Mouse (Mus musculus): ENCODE results near the gene Dmc1. TPM values are rescaled to one million over a fixed set of nuclear protein-coding genes. Genes with fewer than 3 reads are reported as not detected.

Dmc1 gene
- 0.49 and 1.0 TPM in 2 replicates for polyA plus RNA-seq (2015; fragmentation: Nextera tagmentation; extraction: Ambion mirVana)

DNA sequence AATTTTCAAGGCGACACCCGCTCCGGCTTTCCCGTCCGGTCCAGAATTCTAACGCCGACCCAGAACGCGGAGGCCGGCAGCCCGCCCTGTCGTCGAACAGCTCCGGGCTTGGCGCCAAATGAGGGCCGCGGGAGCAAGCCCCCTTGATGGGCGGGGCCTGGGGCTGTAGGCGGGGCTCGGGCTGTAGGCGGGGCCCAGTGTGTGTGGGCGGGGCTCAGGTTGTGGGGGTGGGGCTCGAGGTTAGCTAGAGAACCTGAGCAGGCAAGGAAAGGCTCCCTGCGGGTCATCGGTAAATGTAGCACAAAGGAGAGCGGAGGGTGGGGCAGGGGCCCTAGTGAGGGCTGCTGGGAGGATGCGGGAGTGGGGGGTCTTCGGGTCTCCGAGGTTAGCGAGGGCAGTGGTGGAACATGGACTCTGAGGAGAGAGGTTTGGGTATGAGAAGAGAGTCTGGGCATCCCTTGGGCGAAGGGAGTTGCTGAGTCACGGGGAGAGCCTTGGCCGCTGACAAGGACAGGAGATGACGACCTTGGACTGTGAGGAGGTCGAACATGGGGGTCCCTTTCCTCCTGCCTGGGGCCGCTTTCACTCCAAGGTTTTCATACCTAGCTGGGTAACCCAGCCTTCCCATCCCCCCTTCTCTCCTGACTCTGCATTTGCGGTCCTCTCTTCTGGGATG is at the start of gene Dmc1:
Gene Dmc1 (minus strand): TSS at position 120 of the 676 bp plus-strand sequence.
- H3K27me3 ChIP-seq, result 0 out of 2 replicates have a peak, but pooled peaks cover 2% of the 10 kb centered on the region
- 11% methylated on average over 37 of the region's 37 CpGs for WGBS
- H3K4me1 ChIP-seq (replicated peaks), result peaks cover 8% of the 10 kb centered on the region
- H3K4me3 ChIP-seq, result peak within 1 kb of the TSS; percentile 36
- no peak within 1 kb of the TSS; the same call in 1 of the 2 replicates for H3K9ac ChIP-seq
- no peaks in the 10 kb centered on the region for H3K9me3 ChIP-seq
- 0 out of 2 replicates have a peak, but pooled peaks cover 3% of the 10 kb centered on the region for H3K36me3 ChIP-seq
- no peak for ATAC-seq (ENCODE audit: low FRiP score, low read depth)
- H3K4me2 ChIP-seq, result peak within 1 kb of the TSS; percentile 51
- H3K27ac ChIP-seq (replicated peaks), result no peak within 1 kb of the TSS

DNA sequence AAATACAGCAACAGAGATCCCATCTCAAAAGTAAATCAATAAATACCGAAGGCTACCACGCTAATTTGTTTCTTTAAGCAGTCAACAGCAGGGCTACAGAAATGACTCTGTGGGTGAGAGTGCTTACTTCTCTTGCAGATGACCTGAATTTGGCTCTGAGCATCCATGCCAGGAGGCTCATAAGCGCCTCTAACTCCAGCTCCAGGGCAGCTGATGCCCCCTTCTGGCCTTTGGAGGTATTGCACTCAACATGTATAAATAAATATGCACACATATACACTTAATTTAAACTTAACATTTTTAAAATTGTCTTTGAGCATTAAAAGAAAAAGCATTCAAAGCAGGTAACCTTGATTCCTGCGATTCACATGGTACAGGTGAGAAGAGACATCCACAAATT is 46.6 kb upstream of the Dmc1 start:
- Histone ChIP-seq H3K4me3 (no peak overlapping the region), H3K9me3 (no peaks in the 10 kb centered on the region), H3K27me3 (no peaks in the 10 kb centered on the region), H3K27ac (replicated peaks) (no peak overlapping the region), H3K36me3 (peaks cover 27% of the 10 kb centered on the region), H3K4me2 (no peak overlapping the region), H3K9ac (no peak overlapping the region), H3K4me1 (replicated peaks) (peaks cover 2% of the 10 kb centered on the region; the same call in 1 of the 2 replicates)
- ATAC-seq (ENCODE audit: low FRiP score, low read depth), result no peak
- WGBS, result 78% methylated on average over 4 of the region's 4 CpGs

DNA sequence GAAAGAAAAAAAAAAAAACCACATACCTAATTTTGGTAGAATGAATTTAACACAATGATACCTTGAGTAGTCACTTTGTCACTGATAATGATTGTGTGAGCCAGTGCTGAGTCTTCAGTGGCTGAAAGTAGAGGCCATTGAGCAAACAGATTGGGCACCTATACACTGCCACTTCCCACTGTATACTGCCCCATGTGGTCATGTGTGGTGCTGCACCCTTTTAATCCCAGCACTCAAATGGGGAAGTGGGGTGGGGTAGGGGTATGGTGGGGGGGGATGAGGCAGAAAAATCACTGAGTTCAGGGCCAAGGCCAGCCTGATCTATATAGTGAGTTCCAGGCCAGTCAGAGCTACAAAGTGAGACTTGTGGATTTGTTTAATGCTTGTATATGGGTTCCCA is 45.7 kb upstream of the Dmc1 start:
- H3K36me3 ChIP-seq, result 0 out of 2 replicates have a peak, but pooled peaks cover 29% of the 10 kb centered on the region

DNA sequence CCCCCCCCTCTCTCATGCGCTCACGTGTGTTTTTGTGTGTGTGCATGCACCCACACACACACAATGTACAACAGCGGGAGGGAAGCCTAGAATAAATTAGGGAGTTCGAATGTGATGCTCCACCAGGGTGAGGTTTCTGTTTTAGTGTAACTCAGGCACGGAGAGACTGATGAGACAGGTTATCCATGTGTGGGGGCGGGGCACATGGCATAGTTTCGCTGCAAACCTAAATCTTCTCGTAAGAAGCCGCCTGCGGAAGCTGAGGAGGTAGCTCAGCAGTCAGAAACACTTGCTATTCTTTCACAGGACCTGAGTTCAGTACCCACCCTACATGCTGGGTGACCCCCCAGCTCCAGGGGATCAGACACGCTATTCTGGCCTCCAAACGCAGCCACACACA is 43.2 kb upstream of the Dmc1 start:
- H3K9ac ChIP-seq, result no peak overlapping the region
- H3K27me3 ChIP-seq, result no peaks in the 10 kb centered on the region
- H3K27ac ChIP-seq (replicated peaks), result no peak overlapping the region
- H3K9me3 ChIP-seq, result no peaks in the 10 kb centered on the region
- no peak for ATAC-seq (ENCODE audit: low FRiP score, low read depth)
- 93% methylated on average over 12 of the region's 12 CpGs for WGBS
- H3K4me2 ChIP-seq, result no peak overlapping the region
- no peak overlapping the region for H3K4me3 ChIP-seq
- H3K4me1 ChIP-seq (replicated peaks), result no peaks in the 10 kb centered on the region
- peaks cover 40% of the 10 kb centered on the region; the same call in 1 of the 2 replicates for H3K36me3 ChIP-seq

More for the DNA sequence above, 45.7 kb upstream of the Dmc1 start:
- H3K9me3 ChIP-seq, result no peaks in the 10 kb centered on the region
- no peaks in the 10 kb centered on the region for H3K27me3 ChIP-seq
- no peaks in the 10 kb centered on the region for H3K4me1 ChIP-seq (replicated peaks)
- ATAC-seq (ENCODE audit: low FRiP score, low read depth), result no peak
- no peak overlapping the region for H3K4me3 ChIP-seq
- H3K9ac ChIP-seq, result no peak overlapping the region
- H3K27ac ChIP-seq (replicated peaks), result no peak overlapping the region
- H3K4me2 ChIP-seq, result no peak overlapping the region

DNA sequence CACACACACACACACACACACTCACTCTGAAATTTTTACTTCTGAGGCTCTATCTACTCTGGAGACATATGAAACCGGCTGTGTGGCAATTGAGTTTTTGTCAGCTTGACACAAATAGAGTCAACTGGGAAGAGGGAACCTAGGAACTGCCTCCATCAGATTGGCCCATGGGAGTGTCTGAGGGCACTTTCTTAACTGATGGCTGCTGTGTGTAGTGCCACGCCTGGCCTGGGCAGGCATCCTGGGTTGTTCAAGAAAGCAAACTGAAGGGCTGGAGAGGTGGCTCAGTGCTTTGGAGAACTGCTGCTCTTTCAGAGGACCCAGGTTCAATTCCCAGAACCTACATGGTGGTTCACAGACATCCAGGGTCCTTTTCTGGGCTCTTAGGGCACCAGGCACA is 40.6 kb upstream of the Dmc1 start:
- 90% methylated on average over 2 of the region's 2 CpGs for WGBS
- Histone ChIP-seq H3K4me1 (replicated peaks) (no peaks in the 10 kb centered on the region), H3K9me3 (no peaks in the 10 kb centered on the region), H3K4me2 (no peak overlapping the region), H3K4me3 (no peak overlapping the region), H3K27me3 (no peaks in the 10 kb centered on the region), H3K9ac (no peak overlapping the region), H3K36me3 (peaks cover 52% of the 10 kb centered on the region), H3K27ac (replicated peaks) (no peak overlapping the region)
- ATAC-seq (ENCODE audit: low FRiP score, low read depth), result no peak

DNA sequence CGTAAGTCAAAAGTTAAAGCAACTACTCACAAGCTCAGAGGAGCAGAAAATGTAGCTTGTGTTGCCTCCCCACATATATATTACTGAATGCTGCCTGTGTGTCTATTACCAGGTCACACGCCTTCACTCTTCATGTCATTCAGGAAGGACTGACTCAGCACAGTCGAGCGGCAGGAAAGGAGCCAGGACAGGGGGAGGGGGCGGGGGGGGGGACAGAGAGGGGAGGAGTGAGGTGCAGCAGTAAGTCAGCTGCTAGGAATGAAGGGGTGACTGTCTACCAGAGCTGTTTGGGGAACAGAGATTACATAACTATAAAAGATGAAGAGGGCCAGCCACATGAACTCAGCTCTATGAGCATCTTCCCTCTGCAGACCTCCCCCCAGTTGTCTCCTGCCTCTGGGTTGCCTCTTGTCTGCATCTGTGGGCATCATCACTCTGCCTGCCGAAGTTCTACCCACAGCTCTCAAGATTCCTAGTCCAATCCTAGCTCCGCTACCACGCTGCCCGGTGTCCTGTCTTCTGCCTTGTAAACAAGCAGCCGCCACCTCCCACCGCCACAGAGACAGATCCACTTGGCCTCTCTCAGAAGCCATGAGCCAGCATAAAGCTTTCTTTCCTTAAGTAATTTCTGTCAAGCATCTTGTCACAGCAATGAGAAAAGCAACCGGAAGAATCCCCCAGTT is 36.4 kb upstream of the Dmc1 start:
- 81% methylated on average over 11 of the region's 12 CpGs for WGBS
- peaks cover 53% of the 10 kb centered on the region for H3K36me3 ChIP-seq

DNA sequence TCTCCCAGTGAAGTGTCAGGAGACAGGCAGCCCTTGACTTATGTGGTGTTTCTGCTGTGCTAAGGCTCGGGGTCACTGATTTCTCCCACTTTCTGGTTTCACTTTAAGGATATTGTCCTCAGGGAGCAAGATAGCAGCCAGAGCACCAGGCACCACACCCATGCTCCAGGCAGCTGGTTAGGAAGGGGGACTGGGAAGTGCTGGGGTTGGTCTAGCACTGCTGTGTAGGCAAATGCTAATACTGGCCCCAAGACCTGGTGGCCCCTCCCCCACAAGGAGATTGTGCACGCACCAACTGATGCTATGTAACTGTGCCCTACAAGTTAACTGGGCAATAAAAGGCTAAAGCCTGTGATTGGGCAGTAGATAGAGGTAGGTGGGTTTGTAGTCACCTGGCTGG is 25.6 kb upstream of the Dmc1 start:
- 84% methylated on average over 2 of the region's 2 CpGs for WGBS
- Histone ChIP-seq H3K4me1 (replicated peaks) (no peaks in the 10 kb centered on the region), H3K27me3 (no peaks in the 10 kb centered on the region), H3K4me2 (no peak overlapping the region), H3K9ac (no peak overlapping the region), H3K27ac (replicated peaks) (no peak overlapping the region), H3K9me3 (no peaks in the 10 kb centered on the region), H3K4me3 (no peak overlapping the region), H3K36me3 (peaks cover 78% of the 10 kb centered on the region)
- no peak for ATAC-seq (ENCODE audit: low FRiP score, low read depth)

More for the DNA sequence above, 36.4 kb upstream of the Dmc1 start:
- no peak overlapping the region for H3K4me3 ChIP-seq
- no peak overlapping the region for H3K27ac ChIP-seq (replicated peaks)
- no peaks in the 10 kb centered on the region for H3K27me3 ChIP-seq
- ATAC-seq (ENCODE audit: low FRiP score, low read depth), result no peak
- no peak overlapping the region for H3K4me2 ChIP-seq
- no peaks in the 10 kb centered on the region for H3K4me1 ChIP-seq (replicated peaks)
- H3K9me3 ChIP-seq, result no peaks in the 10 kb centered on the region
- no peak overlapping the region for H3K9ac ChIP-seq

DNA sequence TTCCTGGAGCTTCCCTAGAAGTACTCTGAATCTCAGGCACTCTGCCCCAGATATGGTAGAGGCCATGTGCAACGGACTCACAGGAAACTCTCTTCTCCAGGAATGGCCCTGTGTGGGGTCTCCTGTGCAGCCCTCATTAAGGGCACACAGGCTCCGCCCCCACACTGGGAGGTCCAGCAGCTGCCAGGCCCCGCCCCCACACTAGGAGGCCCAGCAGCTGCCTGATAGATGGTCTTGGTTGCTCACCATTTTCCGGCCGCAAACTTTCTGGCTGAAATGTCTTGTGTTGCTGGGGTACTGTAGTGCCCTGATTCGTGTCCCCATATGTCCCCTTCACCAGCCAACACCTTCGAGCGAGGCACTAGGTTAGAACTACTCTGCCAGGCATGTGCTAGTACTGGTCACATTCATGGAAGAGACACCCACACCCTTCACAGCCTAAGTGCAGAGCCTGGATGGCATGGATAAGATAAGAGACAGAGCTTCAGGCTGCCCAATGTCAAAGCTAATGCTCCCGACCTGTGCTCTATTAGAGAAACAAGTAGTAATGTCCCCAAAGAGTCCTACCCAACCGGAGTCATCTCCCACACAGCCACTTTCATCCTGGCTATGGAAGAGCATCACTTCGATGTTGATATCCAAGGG is 15.0 kb upstream of the Dmc1 start:
- H3K9ac ChIP-seq, result no peak overlapping the region
- WGBS, result 88% methylated on average over 11 of the region's 11 CpGs
- no peaks in the 10 kb centered on the region for H3K9me3 ChIP-seq
- H3K27ac ChIP-seq (replicated peaks), result no peak overlapping the region
- H3K4me3 ChIP-seq, result no peak overlapping the region
- no peak overlapping the region for H3K4me2 ChIP-seq
- no peak for ATAC-seq (ENCODE audit: low FRiP score, low read depth)
- no peaks in the 10 kb centered on the region for H3K27me3 ChIP-seq
- peaks cover 65% of the 10 kb centered on the region for H3K36me3 ChIP-seq
- no peaks in the 10 kb centered on the region for H3K4me1 ChIP-seq (replicated peaks)

DNA sequence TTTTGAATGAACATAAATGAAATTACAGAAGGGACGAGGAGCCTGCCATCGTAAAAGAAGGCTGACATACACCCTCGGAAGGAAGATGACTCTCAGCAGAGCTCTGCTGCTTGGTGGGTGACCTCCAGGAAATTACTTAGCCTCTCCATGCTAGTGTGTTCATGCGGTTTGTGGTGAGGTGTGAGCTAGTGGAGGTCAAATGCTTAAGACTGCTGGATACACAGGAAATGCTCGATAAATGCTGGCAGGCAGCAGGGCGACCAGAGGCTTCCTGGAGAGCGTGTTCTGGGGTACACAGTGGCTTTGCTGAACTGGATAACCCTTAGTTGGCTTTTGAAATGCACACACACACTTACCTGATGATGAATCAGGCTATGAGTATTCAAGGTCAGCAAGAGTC is 13.5 kb upstream of the Dmc1 start:
- peaks cover 62% of the 10 kb centered on the region for H3K36me3 ChIP-seq
- no peak for ATAC-seq (ENCODE audit: low FRiP score, low read depth)
- H3K27me3 ChIP-seq, result no peaks in the 10 kb centered on the region
- H3K27ac ChIP-seq (replicated peaks), result no peak overlapping the region
- H3K9ac ChIP-seq, result no peak overlapping the region
- no peak overlapping the region for H3K4me3 ChIP-seq
- no peak overlapping the region for H3K4me2 ChIP-seq
- WGBS, result 82% methylated on average over 7 of the region's 7 CpGs
- no peaks in the 10 kb centered on the region for H3K4me1 ChIP-seq (replicated peaks)
- no peaks in the 10 kb centered on the region for H3K9me3 ChIP-seq

DNA sequence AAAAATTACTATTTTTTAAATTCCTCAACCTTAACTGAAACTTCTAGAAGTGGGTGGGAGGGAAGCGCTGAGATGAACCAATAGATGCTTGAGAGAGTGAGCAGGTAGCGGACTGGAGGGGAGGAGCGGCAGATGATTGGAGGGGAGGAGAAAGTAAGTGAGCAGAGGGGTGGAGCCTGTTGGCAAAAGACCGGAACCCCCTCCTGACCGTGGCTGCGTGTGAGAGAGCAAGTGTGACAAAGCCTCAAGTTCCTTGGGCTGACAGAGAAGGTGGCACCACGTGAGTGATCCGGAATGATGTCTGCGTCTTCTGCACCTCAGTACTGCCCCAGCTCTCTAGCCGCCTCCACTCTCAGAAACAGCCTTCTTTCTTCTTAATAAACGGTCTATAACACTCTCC is 12.2 kb upstream of the Dmc1 start:
- no peak overlapping the region for H3K4me3 ChIP-seq
- ATAC-seq (ENCODE audit: low FRiP score, low read depth), result no peak
- no peak overlapping the region for H3K27ac ChIP-seq (replicated peaks)
- no peaks in the 10 kb centered on the region for H3K9me3 ChIP-seq
- H3K36me3 ChIP-seq, result peaks cover 58% of the 10 kb centered on the region
- H3K4me1 ChIP-seq (replicated peaks), result no peaks in the 10 kb centered on the region
- no peak overlapping the region for H3K4me2 ChIP-seq
- H3K27me3 ChIP-seq, result no peaks in the 10 kb centered on the region
- H3K9ac ChIP-seq, result no peak overlapping the region
- WGBS, result 82% methylated on average over 11 of the region's 11 CpGs

DNA sequence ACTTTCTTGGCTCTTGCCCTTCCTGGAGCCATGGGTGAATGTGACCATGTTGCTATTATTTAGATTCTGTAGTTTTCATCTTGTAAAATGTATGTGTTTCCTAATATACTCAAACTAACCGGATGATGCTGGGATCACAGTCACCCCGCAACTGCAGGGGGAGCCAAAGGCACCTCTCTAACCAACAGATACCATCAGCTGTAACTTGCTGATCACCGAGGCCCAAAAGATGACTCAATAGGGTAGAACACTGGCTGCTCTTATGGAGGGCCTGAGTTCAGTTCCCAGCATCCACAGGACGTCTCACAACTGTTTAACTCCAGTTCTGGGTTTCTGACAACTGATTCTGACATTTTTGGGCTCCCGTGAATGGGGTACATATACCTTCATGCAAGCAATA is 11.8 kb upstream of the Dmc1 start:
- no peak overlapping the region for H3K27ac ChIP-seq (replicated peaks)
- no peak overlapping the region for H3K9ac ChIP-seq
- H3K4me1 ChIP-seq (replicated peaks), result no peaks in the 10 kb centered on the region
- H3K27me3 ChIP-seq, result no peaks in the 10 kb centered on the region
- H3K4me2 ChIP-seq, result no peak overlapping the region
- no peak for ATAC-seq (ENCODE audit: low FRiP score, low read depth)
- 88% methylated on average over 5 of the region's 5 CpGs for WGBS
- H3K36me3 ChIP-seq, result peaks cover 55% of the 10 kb centered on the region
- H3K4me3 ChIP-seq, result no peak overlapping the region
- no peaks in the 10 kb centered on the region for H3K9me3 ChIP-seq

DNA sequence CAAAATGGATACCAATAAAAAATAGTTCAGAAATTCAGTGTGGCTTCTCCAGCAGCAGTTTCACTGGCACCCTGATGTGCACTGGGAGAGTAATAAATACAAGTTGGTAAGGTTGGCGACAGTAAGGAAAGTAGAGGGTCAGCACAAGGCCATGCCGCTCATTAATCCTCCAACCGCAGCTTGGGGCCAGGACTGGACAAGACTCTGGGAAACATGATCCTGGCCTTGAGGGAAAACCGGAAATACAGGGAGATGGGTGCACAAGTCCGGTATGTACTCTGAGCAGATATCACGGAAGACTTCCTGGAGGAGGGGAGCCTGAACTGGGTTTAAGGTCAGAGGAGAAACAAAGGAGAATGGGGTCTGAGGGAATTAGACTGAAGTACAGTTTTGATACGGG is 10.6 kb upstream of the Dmc1 start:
- Histone ChIP-seq H3K27ac (replicated peaks) (no peak overlapping the region), H3K9ac (no peak overlapping the region), H3K27me3 (no peaks in the 10 kb centered on the region), H3K4me2 (no peak overlapping the region), H3K4me3 (no peak overlapping the region), H3K4me1 (replicated peaks) (no peaks in the 10 kb centered on the region), H3K9me3 (no peaks in the 10 kb centered on the region), H3K36me3 (peaks cover 50% of the 10 kb centered on the region)
- no peak for ATAC-seq (ENCODE audit: low FRiP score, low read depth)
- WGBS, result 86% methylated on average over 7 of the region's 7 CpGs

All from hindbrain, embryonic 15.5 days (tissue).